Mouse (Mus musculus) forebrain, embryonic 15.5 days (tissue): Measurements from ENCODE around the gene Ly6g6f. TPM values are rescaled to one million over a fixed set of nuclear protein-coding genes. Genes with fewer than 3 reads are reported as not detected.
A peak's percentile ranks its signal among the peaks of the same experiment; 100 is the strongest.

Source experiments
- ATAC-seq: fragments of 200-750 bp; cut with Nextera tagmentation; replicated peaks from 2 replicates; pipeline ENCODE4 v1.8.0; 2017; ENCODE audit warnings: mild to moderate bottlenecking, moderate TSS enrichment, moderate library complexity
- H3K27ac ChIP-seq: fragments of 300-500 bp; sonication (generic); replicated peaks from 2 replicates; pipeline ENCODE4 v1.5.1; 2015; ENCODE audit warnings: mild to moderate bottlenecking, inconsistent platforms
- H3K27me3 ChIP-seq: fragments of 300-500 bp; sonication (generic); 2 replicates; pipeline ENCODE4 v1.6.1; 2015; ENCODE audit warnings: inconsistent platforms
- H3K36me3 ChIP-seq: fragments of 300-500 bp; sonication (generic); 2 replicates; pipeline ENCODE4 v1.6.1; 2015; ENCODE audit warnings: mild to moderate bottlenecking, inconsistent platforms
- H3K4me1 ChIP-seq: fragments of 300-500 bp; sonication (generic); 2 replicates; pipeline ENCODE4 v1.6.1; 2015; ENCODE audit warnings: inconsistent platforms
- H3K4me2 ChIP-seq: fragments of 300-500 bp; sonication (generic); replicated peaks from 2 replicates; pipeline ENCODE4 v1.6.1; 2015; ENCODE audit warnings: mild to moderate bottlenecking, inconsistent platforms
- H3K4me3 ChIP-seq: fragments of 300-500 bp; sonication (generic); 2 replicates; pipeline ENCODE4 v1.5.1; 2015; ENCODE audit warnings: mild to moderate bottlenecking, inconsistent platforms
- H3K9ac ChIP-seq: fragments of 300-500 bp; sonication (generic); replicated peaks from 2 replicates; pipeline ENCODE4 v1.6.1; 2015; ENCODE audit warnings: mild to moderate bottlenecking, inconsistent platforms
- H3K9me3 ChIP-seq: fragments of 300-500 bp; sonication (generic); 2 replicates; pipeline ENCODE4 v1.6.1; 2016; ENCODE audit warnings: inconsistent platforms
- WGBS: fragments of 180-500 bp; shearing (Covaris S2); methylation state at CpG from one replicate; pipeline ENCODE4 v1.1.7; 2015; ENCODE audit warnings: mixed read lengths; 5-methylcytosine and 5-hydroxymethylcytosine counted together
- polyA plus RNA-seq: library from polyadenylated mRNA; unstranded; fragments of >200 nt; fragmentation: Nextera tagmentation; extraction: Ambion mirVana; gene quantifications from 2 replicates; pipeline ENCODE4 v1.2.1, GENCODE M21; 2015

The Ly6g6f gene
- polyA plus RNA-seq, 1 experiment from 2014 or later, result not detected

GRCm38 (mm10) chr17:35088825-35089644, 3.6 kb upstream of the Ly6g6f start, which contains the start of gene Abhd16a:
Gene Abhd16a, plus strand, starts transcription at chr17:35089263.
- Histone ChIP-seq H3K9me3 (no peaks in the 10 kb centered on the region), H3K27ac (peak within 1 kb of the TSS; percentile 98), H3K4me3 (peak within 1 kb of the TSS; percentile 58), H3K4me2 (peak within 1 kb of the TSS; percentile 64), H3K36me3 (peaks cover 21% of the 10 kb centered on the region), H3K27me3 (no peaks in the 10 kb centered on the region), H3K4me1 (peaks cover 19% of the 10 kb centered on the region), H3K9ac (peak within 1 kb of the TSS; percentile 73)
- 3% methylated on average over 67 of the region's 67 CpGs for WGBS
- ATAC-seq, result peak; percentile 97

DNA sequence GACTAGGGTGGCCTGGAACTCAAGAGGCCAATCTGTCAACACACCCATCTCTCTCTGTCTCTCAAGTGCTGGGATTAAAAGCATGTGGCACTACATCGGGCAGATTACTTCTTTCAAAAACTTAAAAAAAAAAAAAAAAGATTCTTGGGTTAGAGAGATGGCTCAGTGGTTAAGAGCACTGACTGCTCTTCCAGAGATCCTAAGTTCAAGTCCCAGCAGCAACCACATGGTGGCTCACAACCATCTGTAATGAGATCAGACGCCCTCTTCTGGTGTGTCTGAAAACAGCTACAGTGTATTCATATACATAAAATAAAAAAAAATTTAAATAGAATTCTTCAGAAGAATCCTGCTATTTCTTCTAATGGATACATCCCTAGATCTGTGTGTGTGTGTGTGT, 2.7 kb upstream of the Ly6g6f start:
- no peak for ATAC-seq
- Histone ChIP-seq H3K9me3 (no peaks in the 10 kb centered on the region), H3K27me3 (no peaks in the 10 kb centered on the region), H3K4me2 (no peak overlapping the region), H3K4me1 (peaks cover 19% of the 10 kb centered on the region), H3K36me3 (peaks cover 14% of the 10 kb centered on the region), H3K27ac (peak overlapping the region; percentile 55), H3K9ac (no peak overlapping the region), H3K4me3 (no peak overlapping the region)
- WGBS, result 39% methylated on average over 2 of the region's 2 CpGs

- H3K4me2 ChIP-seq, result no peak overlapping the region
- no peaks in the 10 kb centered on the region for H3K27me3 ChIP-seq
- no peak overlapping the region for H3K27ac ChIP-seq
- H3K4me1 ChIP-seq, result no peaks in the 10 kb centered on the region
- no peaks in the 10 kb centered on the region for H3K36me3 ChIP-seq
- H3K4me3 ChIP-seq, result no peak overlapping the region
- no peak overlapping the region for H3K9ac ChIP-seq
- no peak for ATAC-seq
- H3K9me3 ChIP-seq, result no peaks in the 10 kb centered on the region
- 80% methylated on average over 3 of the region's 3 CpGs for WGBS
These were observed 1.4 kb downstream of the Ly6g6f start for GRCm38 (mm10) chr17:35083929-35084497.

DNA sequence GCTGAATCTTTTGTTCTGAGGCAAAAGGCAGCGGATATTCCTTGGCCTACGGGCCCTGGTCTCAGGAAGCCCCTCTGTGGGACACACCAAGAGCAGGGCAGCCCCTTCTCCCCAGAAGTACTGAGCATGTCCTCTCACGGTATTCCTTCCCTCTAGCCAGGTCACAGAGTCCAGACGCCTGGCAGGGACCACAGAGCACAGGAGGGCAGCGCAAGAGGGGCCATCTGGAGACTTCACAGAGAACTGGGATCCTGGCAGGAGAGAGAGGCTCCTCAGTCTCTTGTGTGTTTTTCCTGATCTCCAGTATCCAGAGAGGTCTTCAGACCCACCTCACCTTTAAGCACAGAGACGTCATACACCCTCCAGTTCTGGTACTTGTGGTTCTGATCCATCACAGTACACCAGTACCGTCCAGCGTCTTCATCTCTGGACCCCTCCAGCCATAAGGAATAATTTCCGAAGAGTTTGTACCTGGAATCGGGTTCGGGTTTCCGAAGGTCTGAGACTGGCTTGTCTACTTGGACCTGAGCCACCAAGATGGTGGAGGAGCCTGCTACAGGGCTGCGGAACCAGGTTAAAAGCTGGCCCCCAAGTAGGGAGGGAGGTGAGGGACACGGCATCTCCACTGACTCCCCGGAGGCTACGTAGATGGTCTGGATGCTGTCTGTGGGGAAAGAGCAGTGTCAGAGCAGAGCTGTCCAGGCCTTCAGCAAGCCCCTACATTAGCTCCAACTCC, 2.4 kb downstream of the Ly6g6f start:
- no peak overlapping the region for H3K27ac ChIP-seq
- no peak overlapping the region for H3K9ac ChIP-seq
- no peak overlapping the region for H3K4me2 ChIP-seq
- H3K4me1 ChIP-seq, result peaks cover 4% of the 10 kb centered on the region; the same call in 1 of the 2 replicates
- no peaks in the 10 kb centered on the region for H3K36me3 ChIP-seq
- no peaks in the 10 kb centered on the region for H3K27me3 ChIP-seq
- WGBS, result 87% methylated on average over 16 of the region's 16 CpGs
- H3K4me3 ChIP-seq, result no peak overlapping the region
- no peak for ATAC-seq
- H3K9me3 ChIP-seq, result no peaks in the 10 kb centered on the region

GRCm38 (mm10) chr17:35080710-35081109, 4.7 kb downstream of the Ly6g6f start:
- H3K36me3 ChIP-seq, result no peaks in the 10 kb centered on the region
- H3K9me3 ChIP-seq, result no peaks in the 10 kb centered on the region
- no peak overlapping the region for H3K4me3 ChIP-seq
- peaks cover 21% of the 10 kb centered on the region for H3K4me1 ChIP-seq
- H3K27ac ChIP-seq, result no peak overlapping the region
- WGBS, result 82% methylated on average over 4 of the region's 4 CpGs
- no peak for ATAC-seq
- no peak overlapping the region for H3K9ac ChIP-seq
- H3K4me2 ChIP-seq, result no peak overlapping the region
- no peaks in the 10 kb centered on the region for H3K27me3 ChIP-seq

DNA sequence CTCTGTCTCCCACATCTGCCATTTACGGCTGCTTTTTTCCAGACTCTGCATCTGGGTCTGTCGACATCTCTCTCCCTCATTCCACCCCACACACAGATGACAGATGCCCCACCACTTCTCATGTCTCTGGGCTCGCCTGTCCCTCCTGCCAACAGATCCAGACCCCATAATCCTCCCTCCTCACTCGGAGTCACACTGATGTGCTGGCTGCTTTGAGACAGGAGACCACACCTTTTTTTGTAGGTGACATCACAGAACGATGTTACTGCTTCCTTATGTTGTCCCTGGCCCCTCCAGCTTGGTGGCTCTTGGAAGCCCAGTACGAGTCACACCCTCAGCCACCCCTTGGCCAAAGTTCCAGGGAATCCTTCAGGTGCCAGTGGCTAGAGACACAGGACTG, 5.2 kb downstream of the Ly6g6f start:
- no peak overlapping the region for H3K4me3 ChIP-seq
- H3K36me3 ChIP-seq, result no peaks in the 10 kb centered on the region
- peaks cover 21% of the 10 kb centered on the region for H3K4me1 ChIP-seq
- no peak overlapping the region for H3K27ac ChIP-seq
- no peaks in the 10 kb centered on the region for H3K9me3 ChIP-seq
- ATAC-seq, result no peak
- H3K27me3 ChIP-seq, result no peaks in the 10 kb centered on the region
- 62% methylated on average over 6 of the region's 6 CpGs for WGBS
- H3K4me2 ChIP-seq, result no peak overlapping the region
- no peak overlapping the region for H3K9ac ChIP-seq

DNA sequence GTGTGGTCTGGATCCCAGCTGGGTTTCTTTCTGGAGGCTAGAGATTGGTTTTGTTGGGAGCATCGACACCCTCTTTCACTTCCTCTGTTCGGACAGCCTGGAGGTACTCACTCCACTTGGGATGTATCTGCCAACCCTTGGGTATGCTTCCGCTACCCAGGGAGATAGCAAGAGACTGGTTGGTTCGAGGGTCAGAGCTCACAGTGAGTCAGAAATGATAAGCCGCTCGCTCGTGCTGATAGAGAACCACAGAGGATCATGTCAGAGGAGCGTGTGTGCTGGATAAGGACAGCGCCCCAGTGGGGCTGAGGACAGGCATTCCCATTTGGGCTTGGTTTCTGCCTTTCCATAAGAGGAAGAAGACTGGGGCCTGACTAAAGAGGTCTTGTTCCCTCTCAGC, 5.6 kb downstream of the Ly6g6f start:
- Histone ChIP-seq H3K4me1 (peaks cover 21% of the 10 kb centered on the region), H3K27me3 (no peaks in the 10 kb centered on the region), H3K4me3 (no peak overlapping the region), H3K9ac (no peak overlapping the region), H3K4me2 (no peak overlapping the region), H3K36me3 (no peaks in the 10 kb centered on the region), H3K9me3 (no peaks in the 10 kb centered on the region), H3K27ac (no peak overlapping the region)
- no peak for ATAC-seq
- 73% methylated on average over 9 of the region's 9 CpGs for WGBS

GRCm38 (mm10) chr17:35077786-35078233, 7.6 kb downstream of the Ly6g6f start, which contains the start of gene Ly6g6d:
Gene Ly6g6d, minus strand, starts transcription at chr17:35078065.
- Histone ChIP-seq H3K4me3 (peak within 1 kb of the TSS; percentile 25), H3K36me3 (no peaks in the 10 kb centered on the region), H3K9me3 (no peaks in the 10 kb centered on the region), H3K27ac (peak within 1 kb of the TSS; percentile 74), H3K27me3 (no peaks in the 10 kb centered on the region), H3K4me1 (peaks cover 21% of the 10 kb centered on the region), H3K4me2 (peak within 1 kb of the TSS; percentile 34), H3K9ac (peak within 1 kb of the TSS; percentile 22; the same call in 1 of the 2 replicates)
- WGBS, result 9% methylated on average over 14 of the region's 14 CpGs
- no peak for ATAC-seq

DNA sequence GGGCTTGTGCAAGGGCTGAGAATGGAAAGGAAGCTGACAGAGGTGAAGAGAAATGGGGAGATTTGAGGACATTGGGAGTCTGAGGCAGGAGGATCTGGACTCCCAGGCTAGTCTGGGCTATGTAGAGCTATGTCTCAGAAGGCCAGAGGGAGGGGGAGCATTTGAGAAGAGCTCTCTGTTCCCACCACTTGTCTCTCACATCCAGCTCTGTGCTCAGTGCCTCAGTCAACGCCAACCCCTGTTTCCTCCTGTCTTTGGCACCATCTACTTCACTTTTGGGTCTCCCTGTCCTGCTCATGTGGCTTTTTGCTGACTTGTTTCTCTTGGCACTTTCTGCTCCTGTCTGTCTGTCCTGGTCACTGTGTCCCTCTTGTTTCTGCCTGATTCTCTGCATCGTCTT, 8.1 kb downstream of the Ly6g6f start:
- H3K27ac ChIP-seq, result peak overlapping the region; percentile 74

GRCm38 (mm10) chr17:35076507-35077176, 8.8 kb downstream of the Ly6g6f start, which contains the start of gene Ly6g6e:
Gene Ly6g6e, plus strand, starts transcription at chr17:35076902.
- H3K4me1 ChIP-seq, result peaks cover 21% of the 10 kb centered on the region
- peak within 1 kb of the TSS; percentile 74 for H3K27ac ChIP-seq
- H3K27me3 ChIP-seq, result no peaks in the 10 kb centered on the region
- peak within 1 kb of the TSS; percentile 22; the same call in 1 of the 2 replicates for H3K9ac ChIP-seq
- H3K36me3 ChIP-seq, result no peaks in the 10 kb centered on the region
- peak within 1 kb of the TSS; percentile 25 for H3K4me3 ChIP-seq
- ATAC-seq, result peak; percentile 82
- no peaks in the 10 kb centered on the region for H3K9me3 ChIP-seq
- WGBS, result 28% methylated on average over 10 of the region's 10 CpGs
- peak within 1 kb of the TSS; percentile 34 for H3K4me2 ChIP-seq

More for the DNA sequence above, 8.1 kb downstream of the Ly6g6f start:
- 45% methylated on average over 2 of the region's 2 CpGs for WGBS
- Histone ChIP-seq H3K4me3 (peak overlapping the region; percentile 25), H3K9ac (peak overlapping the region; percentile 22; the same call in 1 of the 2 replicates), H3K4me2 (peak overlapping the region; percentile 34), H3K9me3 (no peaks in the 10 kb centered on the region), H3K27me3 (no peaks in the 10 kb centered on the region), H3K4me1 (peaks cover 21% of the 10 kb centered on the region), H3K36me3 (no peaks in the 10 kb centered on the region)
- peak; percentile 29; the same call in 1 of the 2 replicates for ATAC-seq

- Histone ChIP-seq H3K4me2 (no peak overlapping the region), H3K9me3 (no peaks in the 10 kb centered on the region), H3K27me3 (no peaks in the 10 kb centered on the region), H3K27ac (no peak overlapping the region), H3K4me3 (no peak overlapping the region), H3K9ac (no peak overlapping the region), H3K36me3 (no peaks in the 10 kb centered on the region), H3K4me1 (peaks cover 21% of the 10 kb centered on the region)
- ATAC-seq, result no peak
- WGBS, result 59% methylated on average over 17 of the region's 17 CpGs
These were observed 11.3 kb downstream of the Ly6g6f start for GRCm38 (mm10) chr17:35074097-35074496.
